Mouse (Mus musculus): Measurements from ENCODE around the gene C1qtnf9.

DNA sequence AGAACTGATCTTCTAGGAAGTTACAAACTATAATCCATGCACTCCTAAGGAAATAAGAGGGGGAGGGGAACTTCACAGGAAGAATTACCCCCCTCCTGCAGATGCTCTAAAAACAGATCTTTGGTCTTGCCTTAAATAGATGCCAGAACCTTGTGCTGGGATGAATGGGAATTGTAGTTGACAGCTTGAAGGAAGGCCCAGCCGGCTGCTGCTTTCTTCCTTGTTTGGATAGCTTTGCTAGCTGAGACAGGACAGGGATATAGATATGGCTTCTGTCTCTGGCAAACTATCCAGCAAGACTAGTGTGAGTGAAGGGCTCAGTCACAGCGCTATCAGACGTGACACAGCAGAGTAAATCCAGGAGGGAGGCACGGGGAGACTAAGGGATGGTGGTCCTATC lies 34.2 kb upstream of the C1qtnf9 start:
- TF ChIP-seq CTCF (IDR thresholded peaks at IDR 0.05; ENCODE audit: low read depth) = no peak
- no peak for TF ChIP-seq EP300 (optimal IDR thresholded peaks at IDR 0.05)

All from stomach, postnatal 0 days (tissue).